Mouse (Mus musculus) E14TG2a.4 (cell line): ENCODE measurements around the gene Ddx27.

Experiments used
- H3K27me3 ChIP-seq: 2 replicates; pipeline ENCODE4 v1.6.1; 2014; ENCODE audit warnings: low read length, control low read depth; ENCODE audit not compliant: insufficient read depth
- H3K36me3 ChIP-seq: 2 replicates; pipeline ENCODE4 v1.6.1; 2014; ENCODE audit warnings: low read length, control low read depth; ENCODE audit not compliant: insufficient read depth
- H3K4me1 ChIP-seq: replicated peaks from 2 replicates; pipeline ENCODE4 v1.6.1; 2014; ENCODE audit warnings: low read depth, low read length, control low read depth
- H3K4me3 ChIP-seq: replicated peaks from 2 replicates; pipeline ENCODE4 v1.5.1; 2014; ENCODE audit warnings: mild to moderate bottlenecking, low read length
- H3K9me3 ChIP-seq: 2 replicates; pipeline ENCODE4 v1.6.1; 2014; ENCODE audit warnings: low read length, control low read depth
- CTCF ChIP-seq: conservative IDR thresholded peaks from 2 replicates; pipeline ENCODE4 v1.5.1; 2014; ENCODE audit warnings: low read length
- NANOG ChIP-seq: IDR thresholded peaks from 2 replicates; pipeline ENCODE4 v1.6.1; 2014; ENCODE audit warnings: borderline replicate concordance, low read length, mixed read lengths
- POU5F1 ChIP-seq: IDR thresholded peaks from 2 replicates; pipeline ENCODE4 v1.6.1; 2014; ENCODE audit warnings: low read length, borderline replicate concordance

Ddx27 gene

DNA sequence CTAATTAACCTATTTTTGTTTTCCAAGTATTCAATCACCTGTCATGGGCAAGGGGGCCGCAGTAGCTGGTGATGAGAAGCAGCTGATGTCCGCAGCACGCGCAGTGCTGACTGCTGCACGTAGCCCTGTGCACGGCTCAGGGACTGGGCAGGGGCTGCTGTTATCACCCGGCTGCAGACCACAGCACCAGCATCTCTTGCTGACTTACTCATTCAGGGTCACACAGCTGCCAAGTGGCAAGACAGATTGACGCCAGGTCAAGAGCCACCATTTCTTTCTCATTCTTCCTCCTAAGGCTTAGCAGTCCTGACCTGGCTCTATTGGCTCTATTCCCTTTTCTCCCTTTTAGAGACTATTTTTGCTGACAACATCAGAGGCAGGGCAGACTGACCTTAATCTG is 24.4 kb downstream of the Ddx27 start:
- peaks cover 14% of the 10 kb centered on the region; the same call in 1 of the 2 replicates for H3K9me3 ChIP-seq
- H3K36me3 ChIP-seq, result peaks cover 100% of the 10 kb centered on the region
- no peak overlapping the region for H3K4me3 ChIP-seq
- H3K4me1 ChIP-seq, result peaks cover 33% of the 10 kb centered on the region
- no peaks in the 10 kb centered on the region for H3K27me3 ChIP-seq
- TF ChIP-seq POU5F1, result no peak
- no peak for TF ChIP-seq NANOG
- TF ChIP-seq CTCF, result no peak

GRCm38 (mm10) chr2:167043400-167044121 is 28.6 kb downstream of the Ddx27 start:
- Histone ChIP-seq H3K9me3 (no peaks in the 10 kb centered on the region), H3K36me3 (peaks cover 96% of the 10 kb centered on the region), H3K4me1 (peaks cover 43% of the 10 kb centered on the region), H3K4me3 (no peak overlapping the region), H3K27me3 (no peaks in the 10 kb centered on the region)
- no peak for TF ChIP-seq CTCF

GRCm38 (mm10) chr2:167048223-167048622 is 33.2 kb downstream of the Ddx27 start:
- Histone ChIP-seq H3K9me3 (no peaks in the 10 kb centered on the region), H3K4me1 (peaks cover 57% of the 10 kb centered on the region), H3K36me3 (peaks cover 92% of the 10 kb centered on the region), H3K4me3 (peak overlapping the region; percentile 56), H3K27me3 (no peaks in the 10 kb centered on the region)
- no peak for TF ChIP-seq POU5F1
- no peak for TF ChIP-seq CTCF
- TF ChIP-seq NANOG, result no peak

DNA sequence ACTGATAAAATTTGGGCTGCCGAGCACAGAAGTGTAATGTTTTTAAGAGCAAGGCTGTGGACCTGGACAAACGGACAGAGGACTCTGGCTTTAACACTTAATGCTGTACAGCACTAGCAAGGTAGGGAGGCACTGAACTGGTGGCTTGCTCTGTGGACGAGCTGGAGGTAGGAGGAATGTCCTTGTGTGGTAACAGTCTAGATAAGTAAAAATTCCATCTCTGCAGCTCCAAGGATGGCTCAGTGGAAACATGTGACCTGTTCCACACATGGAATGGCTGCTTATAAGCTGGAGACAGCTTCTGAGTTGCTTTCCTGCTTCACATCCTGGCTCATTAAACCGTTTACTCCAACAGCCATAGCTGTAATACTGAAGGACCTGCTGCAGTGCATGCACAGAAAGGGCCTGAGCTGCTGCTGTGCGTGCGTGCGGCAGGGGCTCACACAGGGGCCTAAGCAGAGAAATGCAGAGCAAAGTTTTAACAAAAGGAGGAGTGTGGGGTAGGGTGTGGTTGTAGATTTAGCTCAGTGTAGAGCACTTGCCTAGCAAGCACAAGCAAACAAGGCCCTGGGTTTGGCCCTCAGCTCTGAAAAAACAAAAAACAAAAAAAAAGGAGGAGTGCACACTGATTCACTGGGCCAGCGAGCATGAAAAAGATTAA is 33.8 kb downstream of the Ddx27 start:
- Histone ChIP-seq H3K36me3 (peaks cover 92% of the 10 kb centered on the region), H3K4me3 (peak overlapping the region; percentile 56)
- no peak for TF ChIP-seq POU5F1
- no peak for TF ChIP-seq CTCF
- no peak for TF ChIP-seq NANOG

DNA sequence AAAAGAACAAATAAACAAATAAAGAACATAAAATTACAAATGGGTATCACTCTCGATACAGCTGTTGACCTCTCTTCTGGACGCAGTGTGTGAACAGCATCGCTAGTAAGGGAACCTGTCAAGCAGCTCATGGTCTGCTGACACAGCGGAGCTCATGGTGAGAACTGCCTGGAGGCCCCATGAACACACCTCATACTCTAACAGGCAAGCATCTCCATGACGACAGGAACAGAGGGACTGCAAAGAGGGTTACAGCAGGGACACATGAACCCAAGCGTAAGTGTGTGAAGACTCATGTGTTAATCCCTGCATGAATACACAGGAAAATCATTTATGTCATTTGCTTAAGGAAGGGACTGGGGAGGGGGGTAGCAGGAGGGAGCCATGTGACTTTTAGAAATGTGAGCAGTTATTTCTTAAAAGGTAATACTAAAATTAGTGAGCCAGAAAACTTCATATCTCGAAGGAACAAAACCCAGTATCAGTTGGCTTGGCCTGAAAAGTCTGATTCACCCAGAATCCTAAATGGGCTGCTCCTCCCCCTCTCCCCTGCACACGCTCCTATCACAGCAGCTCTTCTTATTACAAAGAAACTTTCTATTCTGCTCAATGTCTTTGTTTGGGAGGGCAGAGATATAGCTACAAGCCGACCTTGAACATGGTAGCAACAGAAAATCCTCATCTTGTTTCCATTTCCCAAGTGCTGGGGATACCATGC is 38.3 kb downstream of the Ddx27 start:
- Histone ChIP-seq H3K4me3 (no peak overlapping the region), H3K9me3 (no peaks in the 10 kb centered on the region), H3K36me3 (peaks cover 92% of the 10 kb centered on the region), H3K4me1 (peaks cover 92% of the 10 kb centered on the region), H3K27me3 (no peaks in the 10 kb centered on the region)
- TF ChIP-seq POU5F1 (no peak), NANOG (no peak), CTCF (no peak)

More for the DNA sequence above, 33.8 kb downstream of the Ddx27 start:
- H3K4me1 ChIP-seq, result peaks cover 63% of the 10 kb centered on the region
- no peaks in the 10 kb centered on the region for H3K9me3 ChIP-seq
- no peaks in the 10 kb centered on the region for H3K27me3 ChIP-seq

- no peaks in the 10 kb centered on the region for H3K27me3 ChIP-seq
- H3K4me1 ChIP-seq, result peaks cover 83% of the 10 kb centered on the region
- H3K4me3 ChIP-seq, result no peak overlapping the region
- H3K36me3 ChIP-seq, result peaks cover 81% of the 10 kb centered on the region
- TF ChIP-seq POU5F1, result no peak
- TF ChIP-seq NANOG, result no peak
- TF ChIP-seq CTCF, result no peak
- no peaks in the 10 kb centered on the region for H3K9me3 ChIP-seq
These were observed 40.4 kb downstream of the Ddx27 start for GRCm38 (mm10) chr2:167055386-167055785.

DNA sequence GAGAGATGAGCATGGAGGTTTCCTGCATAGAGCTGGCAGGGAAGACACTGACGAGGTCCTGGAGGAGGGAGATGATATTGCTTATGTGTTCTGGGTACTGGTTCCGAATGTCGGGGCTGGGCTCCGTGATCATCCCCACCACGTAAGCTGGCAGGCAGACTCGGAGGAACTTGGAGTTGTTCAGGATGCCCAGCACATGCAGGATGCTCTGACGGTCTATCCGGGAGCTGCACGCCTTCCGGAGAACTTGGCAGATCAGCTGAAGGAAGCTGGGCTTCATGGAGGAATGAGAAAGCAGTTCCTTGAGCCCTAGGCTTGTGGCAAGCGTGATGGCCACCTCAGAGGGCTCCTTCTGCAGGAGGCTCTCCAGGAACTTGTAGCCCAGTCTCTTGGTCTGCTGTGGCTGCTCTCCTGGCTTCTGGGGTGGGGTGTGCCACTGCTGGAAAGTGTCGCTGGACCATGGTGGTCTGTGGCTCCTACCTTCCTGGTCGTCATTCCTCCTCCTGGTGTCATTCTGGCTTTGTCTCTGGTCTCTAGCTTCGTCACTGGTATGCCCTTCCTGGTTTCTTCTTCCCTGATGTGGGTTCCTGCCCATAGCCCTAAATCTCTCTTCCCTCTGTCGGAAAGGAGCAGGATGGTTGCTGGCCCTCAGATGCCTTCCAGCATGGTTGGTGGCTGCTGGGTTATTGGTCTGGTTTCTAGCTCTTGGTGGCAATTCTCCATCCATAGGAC is 41.4 kb downstream of the Ddx27 start:
- no peak for TF ChIP-seq NANOG
- no peak for TF ChIP-seq CTCF
- TF ChIP-seq POU5F1, result no peak
- H3K4me1 ChIP-seq, result peaks cover 83% of the 10 kb centered on the region
- peaks cover 74% of the 10 kb centered on the region for H3K36me3 ChIP-seq
- H3K27me3 ChIP-seq, result no peaks in the 10 kb centered on the region
- H3K9me3 ChIP-seq, result no peaks in the 10 kb centered on the region
- H3K4me3 ChIP-seq, result no peak overlapping the region

GRCm38 (mm10) chr2:167056942-167057323 is 41.9 kb downstream of the Ddx27 start:
- TF ChIP-seq POU5F1 (no peak), NANOG (no peak), CTCF (no peak)
- H3K4me3 ChIP-seq, result no peak overlapping the region
- peaks cover 69% of the 10 kb centered on the region for H3K36me3 ChIP-seq
- H3K4me1 ChIP-seq, result peaks cover 83% of the 10 kb centered on the region
- H3K27me3 ChIP-seq, result no peaks in the 10 kb centered on the region
- no peaks in the 10 kb centered on the region for H3K9me3 ChIP-seq
